Mouse (Mus musculus) monocyte, adult 5-6 weeks (primary cell): Measurements from ENCODE around the gene Enpp5. TPM values are rescaled to one million over a fixed set of nuclear protein-coding genes. Genes with fewer than 3 reads are reported as not detected.

Source experiments
- total RNA-seq: library from RNA; stranded (forward); fragments of 200-1000, 200-491, 200-594 nt; gene quantifications from 3 replicates; pipeline ENCODE4 v1.2.3, GENCODE M21; 2017

Enpp5 gene
- total RNA-seq, 1 experiment from 2014 or later: 10.2 TPM

Other genes with a start within 250 kb of the Enpp5 start
- gene Enpp4, start 27.0 kb downstream of the Enpp5 start, total RNA-seq: 9.7 to 31.6 TPM (median 12.8 TPM) in 3 replicates
- 0.32 to 2.0 TPM (median 0.67 TPM) in 3 replicates for gene Clic5, start 109.8 kb downstream of the Enpp5 start, total RNA-seq